Mouse (Mus musculus) forebrain, postnatal 0 days (tissue): Measurements from ENCODE around the gene Leng8. TPM values are rescaled to one million over a fixed set of nuclear protein-coding genes. Genes with fewer than 3 reads are reported as not detected.

Source experiments
- ATAC-seq: fragments of 200-750 bp; cut with Nextera tagmentation; 2 replicates; pipeline ENCODE4 v1.8.0; 2017; ENCODE audit warnings: mild to moderate bottlenecking, moderate library complexity
- DNase-seq: peaks from one replicate; pipeline ENCODE4 v3.0.0-alpha.2; 2015
- H3K27ac ChIP-seq: fragments of 300-500 bp; sonication (generic); 2 replicates; pipeline ENCODE4 v1.5.1; 2014; ENCODE audit warnings: low read depth, mild to moderate bottlenecking, antibody characterized with exemption, low read length, moderate library complexity, mixed read lengths
- H3K27me3 ChIP-seq: fragments of 300-500 bp; sonication (generic); 2 replicates; pipeline ENCODE4 v1.6.1; 2014; ENCODE audit warnings: mild to moderate bottlenecking, low read length, mixed read lengths; ENCODE audit not compliant: insufficient read depth
- H3K36me3 ChIP-seq: fragments of 300-500 bp; sonication (generic); 2 replicates; pipeline ENCODE4 v1.6.1; 2014; ENCODE audit warnings: mild to moderate bottlenecking, moderate library complexity; ENCODE audit not compliant: insufficient read depth
- H3K4me1 ChIP-seq: fragments of 300-500 bp; sonication (generic); 2 replicates; pipeline ENCODE4 v1.6.1; 2014; ENCODE audit warnings: antibody characterized with exemption; ENCODE audit not compliant: insufficient read depth
- H3K4me2 ChIP-seq: fragments of 300-500 bp; sonication (generic); 2 replicates; pipeline ENCODE4 v1.6.1; 2014; ENCODE audit warnings: low read depth, mild to moderate bottlenecking, moderate library complexity
- H3K4me3 ChIP-seq: fragments of 300-500 bp; sonication (generic); 2 replicates; pipeline ENCODE4 v1.5.1; 2014; ENCODE audit warnings: low read depth, low read length, mixed read lengths
- H3K9ac ChIP-seq: fragments of 300-500 bp; sonication (generic); 2 replicates; pipeline ENCODE4 v1.6.1; 2014; ENCODE audit warnings: mild to moderate bottlenecking
- H3K9me3 ChIP-seq: fragments of 300-500 bp; sonication (generic); 2 replicates; pipeline ENCODE4 v1.6.1; 2016; ENCODE audit warnings: low read length
- CTCF ChIP-seq: sonication (generic); IDR thresholded peaks from 2 replicates; pipeline ENCODE4 v1.5.1; 2016; ENCODE audit warnings: antibody characterized with exemption, control low read depth, low read depth
- WGBS: fragments of 180-500 bp; shearing (Covaris S2); extraction: QIAGEN DNeasy Blood & Tissue Kit; methylation state at CpG from one replicate; pipeline ENCODE4 v1.1.7; 2014; 5-methylcytosine and 5-hydroxymethylcytosine counted together
- polyA plus RNA-seq: library from polyadenylated mRNA; unstranded; fragments of >200 nt; fragmentation: Nextera tagmentation; extraction: Ambion mirVana; gene quantifications from 2 replicates; pipeline ENCODE4 v1.2.1, GENCODE M21; 2015
- total RNA-seq: library from RNA; depleted of rRNA; stranded (reverse); fragments of >200 nt; gene quantifications from 2 replicates; pipeline ENCODE4 v1.2.3, GENCODE M21; 2014

Leng8 gene
- total and polyA plus RNA-seq, 2 experiments from 2014 or later: 35.8 to 174 TPM

GRCm38 (mm10) chr7:4122076-4122768, 14.6 kb upstream of the Leng8 start:
- Histone ChIP-seq H3K27me3 (no peaks in the 10 kb centered on the region), H3K4me1 (peaks cover 15% of the 10 kb centered on the region), H3K36me3 (peaks cover 17% of the 10 kb centered on the region; the same call in 1 of the 2 replicates), H3K9ac (peak overlapping the region; percentile 28; the same call in 1 of the 2 replicates), H3K9me3 (no peaks in the 10 kb centered on the region), H3K4me2 (peak overlapping the region; percentile 58), H3K4me3 (no peak overlapping the region), H3K27ac (peak overlapping the region; percentile 86)
- ATAC-seq (no peak), DNase-seq (no peak)
- TF ChIP-seq CTCF: no peak
- 28% methylated on average over 11 of the region's 11 CpGs for WGBS

GRCm38 (mm10) chr7:4122783-4123182, 14.1 kb upstream of the Leng8 start:
- Histone ChIP-seq H3K27ac (peak overlapping the region; percentile 86), H3K9ac (peak overlapping the region; percentile 22; the same call in 1 of the 2 replicates), H3K4me3 (no peak overlapping the region), H3K4me1 (peaks cover 15% of the 10 kb centered on the region), H3K36me3 (peaks cover 18% of the 10 kb centered on the region; the same call in 1 of the 2 replicates), H3K4me2 (peak overlapping the region; percentile 58), H3K27me3 (no peaks in the 10 kb centered on the region), H3K9me3 (no peaks in the 10 kb centered on the region)
- no peak for ATAC-seq
- no peak for DNase-seq
- TF ChIP-seq CTCF: no peak
- WGBS: 41% methylated on average over 10 of the region's 10 CpGs

- Histone ChIP-seq H3K27me3 (no peaks in the 10 kb centered on the region), H3K4me3 (0 out of 2 replicates have a peak overlapping the region, but pooled peaks have one; percentile 20), H3K27ac (peak overlapping the region; percentile 86), H3K4me1 (peaks cover 15% of the 10 kb centered on the region), H3K9ac (0 out of 2 replicates have a peak overlapping the region, but pooled peaks have one; percentile 14), H3K4me2 (peak overlapping the region; percentile 52), H3K9me3 (no peaks in the 10 kb centered on the region), H3K36me3 (peaks cover 18% of the 10 kb centered on the region)
- TF ChIP-seq CTCF: no peak
- peak; percentile 85 for DNase-seq
- WGBS: 0% methylated on average over 1 of the region's 1 CpGs
- ATAC-seq: peak; percentile 73
Measured at GRCm38 (mm10) chr7:4123732-4124131, 13.1 kb upstream of the Leng8 start.

- no peaks in the 10 kb centered on the region for H3K27me3 ChIP-seq
- peak overlapping the region; percentile 20 for H3K4me3 ChIP-seq
- no peaks in the 10 kb centered on the region for H3K9me3 ChIP-seq
- WGBS: 0% methylated on average over 10 of the region's 10 CpGs
- H3K9ac ChIP-seq: peak overlapping the region; percentile 35; the same call in 1 of the 2 replicates
- TF ChIP-seq CTCF: peak; percentile 72
- DNase-seq (peak; percentile 96), ATAC-seq (peak; percentile 92)
- peak overlapping the region; percentile 86 for H3K27ac ChIP-seq
- H3K4me1 ChIP-seq: peaks cover 15% of the 10 kb centered on the region
- H3K4me2 ChIP-seq: peak overlapping the region; percentile 52
- H3K36me3 ChIP-seq: peaks cover 20% of the 10 kb centered on the region
Measured at GRCm38 (mm10) chr7:4124315-4124759, 12.5 kb upstream of the Leng8 start.

- 3% methylated on average over 5 of the region's 5 CpGs for WGBS
- Histone ChIP-seq H3K9me3 (no peaks in the 10 kb centered on the region), H3K36me3 (peaks cover 25% of the 10 kb centered on the region), H3K4me1 (peaks cover 15% of the 10 kb centered on the region), H3K4me3 (peak overlapping the region; percentile 20), H3K27ac (peak overlapping the region; percentile 86), H3K27me3 (no peaks in the 10 kb centered on the region), H3K9ac (peak overlapping the region; percentile 35), H3K4me2 (peak overlapping the region; percentile 52)
- ATAC-seq: no peak
- TF ChIP-seq CTCF: no peak
- no peak for DNase-seq
Measured at GRCm38 (mm10) chr7:4124856-4125255, 12.0 kb upstream of the Leng8 start.

GRCm38 (mm10) chr7:4125306-4125705, 11.5 kb upstream of the Leng8 start:
- peak; percentile 46 for TF ChIP-seq CTCF

More at GRCm38 (mm10) chr7:4125306-4125705, 11.5 kb upstream of the Leng8 start:
- H3K9me3 ChIP-seq: no peaks in the 10 kb centered on the region
- 24% methylated on average over 9 of the region's 9 CpGs for WGBS
- peak overlapping the region; percentile 86 for H3K27ac ChIP-seq
- DNase-seq: no peak
- no peak for ATAC-seq
- H3K27me3 ChIP-seq: no peaks in the 10 kb centered on the region
- peaks cover 15% of the 10 kb centered on the region for H3K4me1 ChIP-seq
- 0 out of 2 replicates have a peak overlapping the region, but pooled peaks have one; percentile 14 for H3K9ac ChIP-seq
- no peak overlapping the region for H3K4me3 ChIP-seq
- no peak overlapping the region for H3K4me2 ChIP-seq
- peaks cover 26% of the 10 kb centered on the region for H3K36me3 ChIP-seq
